Mouse (Mus musculus) CH12.LX (cell line): ENCODE results near the gene Rcvrn.

Experiments
- POLR2A ChIP-seq: IDR thresholded peaks from 2 replicates; pipeline ENCODE4 v1.6.1; 2011; ENCODE audit warnings: low read depth, mild to moderate bottlenecking, improper control_type of control experiment, low read length
- UBTF ChIP-seq: IDR thresholded peaks from 2 replicates; pipeline ENCODE4 v1.6.1; 2012; ENCODE audit warnings: low read depth, mild to moderate bottlenecking, inconsistent platforms, low read length, improper control_type of control experiment, moderate library complexity
- USF2 ChIP-seq: conservative IDR thresholded peaks from 2 replicates; pipeline ENCODE4 v1.6.1; 2011; ENCODE audit warnings: low read depth, low read length, improper control_type of control experiment

- TF ChIP-seq POLR2A (no peak), UBTF (no peak), USF2 (no peak)
These were observed 39.7 kb upstream of the Rcvrn start for GRCm38 (mm10) chr11:67655236-67655959.
